Mouse (Mus musculus): ENCODE results near the gene Zfp558. TPM values are rescaled to one million over a fixed set of nuclear protein-coding genes. Genes with fewer than 3 reads are reported as not detected.

The Zfp558 gene
- total and polyA plus RNA-seq, 3 experiments: not detected

DNA sequence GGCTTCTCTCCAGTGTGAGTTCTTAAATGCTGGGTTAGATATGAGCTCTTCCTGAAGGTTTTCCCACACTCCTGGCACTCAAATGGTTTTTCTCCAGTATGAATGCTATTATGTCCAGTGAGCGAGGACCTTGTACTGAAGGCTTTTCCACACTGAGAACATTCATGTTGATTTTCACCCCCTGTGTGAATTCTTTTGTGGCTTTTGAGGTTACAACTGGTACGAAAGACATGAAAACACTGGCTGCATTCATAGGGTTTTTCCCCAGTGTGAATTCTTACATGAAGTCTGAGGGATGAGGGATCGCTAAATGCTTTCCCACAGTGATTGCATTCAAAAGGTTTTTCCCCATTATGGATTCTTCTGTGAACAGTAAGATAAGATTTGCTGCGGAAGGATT is 21.5 kb downstream of the Zfp558 start:
- H3K9ac ChIP-seq (ENCODE audit: insufficient read depth, low read depth): no peak overlapping the region
- no peaks in the 10 kb centered on the region for H3K79me2 ChIP-seq (replicated peaks; ENCODE audit: control insufficient read depth, extremely low read depth, insufficient read depth, poor library complexity, severe bottlenecking)
- peaks cover 5% of the 10 kb centered on the region for H3K9me3 ChIP-seq (replicated peaks; ENCODE audit: low read length)
- dilution Hi-C loops (cut with MboI; ENCODE audit: extremely low pct_ligation_motif_present, extremely low pct_unique_long_range_greater_than_20kb, low sequenced_read_pairs): no loop called here
- no peaks in the 10 kb centered on the region for H3K36me3 ChIP-seq (replicated peaks in 1 of 2; ENCODE audit: control insufficient read depth in 1 of 2, insufficient read depth in 1 of 2, low read length in 1 of 2)
- no peak for TF ChIP-seq MAZ (IDR thresholded peaks at IDR 0.05; ENCODE audit: low read depth, low read length)
- TF ChIP-seq SMC3 (IDR thresholded peaks at IDR 0.05; ENCODE audit: low read depth, low read length): no peak
- no peaks in the 10 kb centered on the region for H3K4me1 ChIP-seq (ENCODE audit: control insufficient read depth in 1 of 2, insufficient read depth in 2 of 2)
- no peak for DNase-seq (ENCODE audit: extremely low read depth)
- H3K27ac ChIP-seq (ENCODE audit: insufficient read depth, low read depth): no peak overlapping the region
- H3K4me2 ChIP-seq (ENCODE audit: insufficient read depth, low read depth, poor library complexity, severe bottlenecking): no peak overlapping the region
- H3K4me3 ChIP-seq (replicated peaks in 1 of 3; ENCODE audit: low read depth in 2 of 3, low read length in 2 of 3, poor library complexity in 1 of 3): no peak overlapping the region
- H3K27me3 ChIP-seq (replicated peaks): no peaks in the 10 kb centered on the region
- in situ Hi-C loops (cut with MboI; ENCODE audit: low pct_ligation_motif_present, low pct_unique_long_range_greater_than_20kb, low sequenced_read_pairs): no loop called here

DNA sequence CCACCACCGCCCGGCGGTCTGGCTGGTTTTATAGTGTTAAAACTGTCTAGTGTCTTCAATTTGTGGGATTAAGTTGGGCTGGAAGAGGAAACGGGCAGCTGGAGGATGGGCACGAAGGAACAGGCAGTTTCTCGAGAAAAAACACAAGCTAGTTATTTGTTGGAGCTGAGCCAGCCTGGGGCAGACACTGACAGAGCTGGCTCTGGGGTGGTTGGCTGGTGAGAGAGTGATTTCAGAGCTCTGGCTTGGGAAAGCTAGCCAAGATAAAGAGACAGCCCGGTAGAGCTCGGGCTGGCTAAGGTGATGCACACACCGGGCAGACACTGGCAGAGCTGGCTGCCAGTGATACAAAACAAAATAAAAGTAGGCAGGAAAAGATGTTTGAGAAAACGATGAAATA is 46.4 kb downstream of the Zfp558 start:
- H3K27me3 ChIP-seq (replicated peaks): no peaks in the 10 kb centered on the region
- no peaks in the 10 kb centered on the region for H3K9me3 ChIP-seq (replicated peaks; ENCODE audit: low read length)
- no peak overlapping the region for H3K4me3 ChIP-seq (replicated peaks in 1 of 3; ENCODE audit: low read depth in 2 of 3, low read length in 2 of 3, poor library complexity in 1 of 3)
- peaks cover 2 to 4% of the 10 kb centered on the region in 2 experiments; a peak in 1 of 4 replicates for H3K4me1 ChIP-seq (ENCODE audit: control insufficient read depth in 1 of 2, insufficient read depth in 2 of 2)
- in situ Hi-C loops (cut with MboI; ENCODE audit: low pct_ligation_motif_present, low pct_unique_long_range_greater_than_20kb, low sequenced_read_pairs): no loop called here
- H3K4me2 ChIP-seq (ENCODE audit: insufficient read depth, low read depth, poor library complexity, severe bottlenecking): no peak overlapping the region
- H3K9ac ChIP-seq (ENCODE audit: insufficient read depth, low read depth): no peak overlapping the region
- H3K36me3 ChIP-seq (replicated peaks in 1 of 2; ENCODE audit: control insufficient read depth in 1 of 2, insufficient read depth in 1 of 2, low read length in 1 of 2): no peaks in the 10 kb centered on the region
- TF ChIP-seq JUN (IDR thresholded peaks at IDR 0.05; ENCODE audit: insufficient read depth, low read depth, low read length) (no peak), MYC (IDR thresholded peaks at IDR 0.05; ENCODE audit: low read depth, low read length) (no peak), RAD21 (IDR thresholded peaks at IDR 0.05; ENCODE audit: low read depth, low read length) (no peak), MAZ (IDR thresholded peaks at IDR 0.05; ENCODE audit: low read depth, low read length) (no peak), ZKSCAN1 (IDR thresholded peaks at IDR 0.05; ENCODE audit: borderline replicate concordance, low read depth, low read length) (no peak), MEF2A (IDR thresholded peaks at IDR 0.05; ENCODE audit: borderline replicate concordance, low read depth, low read length) (no peak), GABPA (IDR thresholded peaks at IDR 0.05; ENCODE audit: insufficient replicate concordance, low read depth, low read length) (no peak), CHD1 (IDR thresholded peaks at IDR 0.05; ENCODE audit: low read depth, low read length) (no peak), ZMIZ1 (IDR thresholded peaks at IDR 0.05; ENCODE audit: low read depth, low read length) (no peak), MAFK (IDR thresholded peaks at IDR 0.05; ENCODE audit: insufficient replicate concordance, low read length) (no peak), RCOR1 (conservative IDR thresholded peaks at IDR 0.05; ENCODE audit: low read depth, low read length) (no peak), E2F4 (IDR thresholded peaks at IDR 0.05; ENCODE audit: insufficient replicate concordance, low read depth, low read length) (no peak), ZNF384 (IDR thresholded peaks at IDR 0.05; ENCODE audit: low read depth, low read length) (no peak)
- dilution Hi-C loops (cut with MboI; ENCODE audit: extremely low pct_ligation_motif_present, extremely low pct_unique_long_range_greater_than_20kb, low sequenced_read_pairs): no loop called here
- H3K79me2 ChIP-seq (replicated peaks; ENCODE audit: control insufficient read depth, extremely low read depth, insufficient read depth, poor library complexity, severe bottlenecking): no peaks in the 10 kb centered on the region
- no peak overlapping the region for H3K27ac ChIP-seq (ENCODE audit: insufficient read depth, low read depth)
- no peak for DNase-seq (ENCODE audit: extremely low read depth)
